Mouse (Mus musculus) embryonic stem cell, embryonic (primary cell): ENCODE results near the gene Thbd.

ENCODE experiments used
- CTCF ChIA-PET, 4 experiments: fragments of 300-600 bp in 2 of 4; fragments of 350-600 bp in 2 of 4; sonication (Branson Sonifier 250); formaldehyde crosslinking; loops; one replicate each; lab custom pipeline; 2022; ENCODE audit warnings: inconsistent platforms in 2 of 4; lab: Charles Lee
- POLR2A ChIA-PET, 4 experiments: fragments of 300-600 bp in 2 of 4; fragments of 350-600 bp in 2 of 4; sonication (Branson Sonifier 250); formaldehyde crosslinking; loops; one replicate each; lab custom pipeline; 2022; ENCODE audit warnings: antibody characterized with exemption in 4 of 4, inconsistent platforms in 1 of 4; lab: Charles Lee

Thbd gene

GRCm38 (mm10) chr2:148397015-148397783 lies 10.8 kb downstream of the Thbd start:
- POLR2A ChIA-PET: no interaction called here
- CTCF ChIA-PET: no interaction called here

GRCm38 (mm10) chr2:148396209-148396608 lies 11.8 kb downstream of the Thbd start:
- POLR2A ChIA-PET: interaction anchor here in 1 of 4 experiments (0.6 to 2.2 kb wide), 2 partner anchors 12 to 1050 kb away, joined by 5 to 17 read pairs; partner anchors contain the start of gene Thbd
- CTCF ChIA-PET: interaction anchor here (0.6 to 1.7 kb wide), 9 partner anchors 10 to 272 kb away, joined by 3 to 7 read pairs (median 4); no protein-coding TSS in a partner anchor

- CTCF ChIA-PET: interaction anchor here (0.6 to 1.7 kb wide), 11 partner anchors 11 to 1032 kb away, joined by 3 to 7 read pairs (median 4); no protein-coding TSS in a partner anchor
- POLR2A ChIA-PET: interaction anchor here in 3 of 4 experiments (0.6 to 2.2 kb wide), 5 partner anchors 13 to 1049 kb away, joined by 3 to 17 read pairs (median 3); partner anchors contain the start of genes Nxt1 (in 1 of the 3) and Thbd (in 1 of the 3)
Measured at GRCm38 (mm10) chr2:148395131-148396051, 12.6 kb downstream of the Thbd start, which contains the start of gene Sstr4. Gene Sstr4 (plus strand): TSS chr2:148395344.

GRCm38 (mm10) chr2:148393846-148394245 lies 14.1 kb downstream of the Thbd start:
- CTCF ChIA-PET: no interaction called here
- POLR2A ChIA-PET: interaction anchor here in 2 of 4 experiments (0.6 kb wide), 2 partner anchors 335 to 1159 kb away, joined by 3 to 4 read pairs; no protein-coding TSS in a partner anchor

- POLR2A ChIA-PET: no interaction called here
- CTCF ChIA-PET: no interaction called here
Measured at GRCm38 (mm10) chr2:148393149-148393548, 14.8 kb downstream of the Thbd start.

- ChIA-PET CTCF (no interaction called here), POLR2A (no interaction called here)
Measured at GRCm38 (mm10) chr2:148387652-148388581, 20.1 kb downstream of the Thbd start.

- POLR2A ChIA-PET: no interaction called here
- CTCF ChIA-PET: no interaction called here
Measured at GRCm38 (mm10) chr2:148386927-148387326, 21.1 kb downstream of the Thbd start.

GRCm38 (mm10) chr2:148386476-148386875 lies 21.5 kb downstream of the Thbd start:
- POLR2A ChIA-PET: no interaction called here
- CTCF ChIA-PET: interaction anchor here in 1 of 4 experiments (0.6 kb wide), 1 partner anchor 186 kb away, joined by 3 read pairs; no protein-coding TSS in a partner anchor

- ChIA-PET POLR2A (no interaction called here), CTCF (no interaction called here)
Measured at GRCm38 (mm10) chr2:148381076-148381475, 26.9 kb downstream of the Thbd start.

- CTCF ChIA-PET: no interaction called here
Measured at GRCm38 (mm10) chr2:148379899-148380413, 28.0 kb downstream of the Thbd start.

GRCm38 (mm10) chr2:148378817-148379342 lies 29.1 kb downstream of the Thbd start:
- CTCF ChIA-PET: no interaction called here
- POLR2A ChIA-PET: no interaction called here

More at GRCm38 (mm10) chr2:148379899-148380413, 28.0 kb downstream of the Thbd start:
- POLR2A ChIA-PET: no interaction called here

- POLR2A ChIA-PET: interaction anchor here in 1 of 4 experiments (0.6 kb wide), 1 partner anchor 232 kb away, joined by 3 read pairs; no protein-coding TSS in a partner anchor
- CTCF ChIA-PET: interaction anchor here (0.6 to 2.0 kb wide), 24 partner anchors 8 to 526 kb away, joined by 3 to 13 read pairs (median 4); partner anchors contain the start of gene Sstr4 (in 1 of the 4)
Measured at GRCm38 (mm10) chr2:148375326-148376150, 32.5 kb downstream of the Thbd start.

GRCm38 (mm10) chr2:148373602-148374071 lies 34.4 kb downstream of the Thbd start:
- ChIA-PET POLR2A (no interaction called here), CTCF (interaction anchor here in 3 of 4 experiments (0.7 to 1.8 kb wide), 3 partner anchors 22 to 207 kb away, joined by 4 to 7 read pairs (median 7); partner anchors contain the start of gene Sstr4 (in 1 of the 3))

- CTCF ChIA-PET: no interaction called here
- POLR2A ChIA-PET: interaction anchor here in 1 of 4 experiments (0.7 kb wide), 1 partner anchor 1133 kb away, joined by 3 read pairs; no protein-coding TSS in a partner anchor
Measured at GRCm38 (mm10) chr2:148371743-148372630, 36.0 kb downstream of the Thbd start.

- POLR2A ChIA-PET: no interaction called here
- CTCF ChIA-PET: no interaction called here
Measured at GRCm38 (mm10) chr2:148365227-148365626, 42.8 kb downstream of the Thbd start.
